Mouse (Mus musculus): ENCODE results near the gene Entpd1. TPM values are rescaled to one million over a fixed set of nuclear protein-coding genes. Genes with fewer than 3 reads are reported as not detected.
A peak's percentile ranks its signal among the peaks of the same experiment; 100 is the strongest.

Entpd1 gene
- polyA plus RNA-seq, 1 experiment from 2014 or later, result 11.6 TPM

DNA sequence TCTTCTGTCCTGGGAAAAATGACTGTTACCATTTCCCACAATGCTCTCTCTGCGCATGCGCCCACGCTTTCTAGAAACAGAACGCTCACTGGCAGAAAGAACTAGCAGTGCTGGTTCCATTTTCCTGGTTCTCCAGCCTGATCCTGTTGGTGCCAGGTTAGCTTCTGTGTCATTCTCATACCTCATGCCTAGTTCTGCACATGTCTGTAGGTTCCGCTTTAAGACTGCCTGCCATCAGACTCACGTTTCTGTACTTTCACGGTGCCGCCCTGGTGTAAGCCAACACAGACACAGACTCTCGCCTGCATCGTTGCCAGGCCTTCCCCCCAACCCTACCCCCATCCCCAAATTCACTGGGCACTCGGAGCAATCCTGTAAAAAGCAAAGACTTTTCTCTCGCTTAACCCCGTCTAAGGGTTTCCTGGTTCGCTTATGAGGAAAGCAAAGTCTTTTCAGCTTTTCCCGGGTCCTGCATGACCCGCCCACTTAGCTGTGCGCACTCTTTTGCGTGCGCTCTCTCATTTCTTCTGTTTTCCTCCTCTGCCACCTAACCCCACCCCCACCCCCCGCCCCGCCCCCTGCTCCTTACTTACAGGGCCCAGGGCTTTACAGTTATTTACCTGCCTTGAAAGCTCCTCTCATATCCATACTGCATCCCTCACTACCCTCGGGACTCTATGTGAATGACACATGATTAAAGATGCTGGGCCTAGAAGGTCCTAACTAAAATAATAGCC lies 150.0 kb downstream of the Entpd1 start:
- Histone ChIP-seq H3K36me3 (ENCODE audit: control insufficient read depth, insufficient read depth, low read length) (no peaks in the 10 kb centered on the region), H3K27me3 (ENCODE audit: control insufficient read depth, insufficient read depth, low read length) (peaks cover 38% of the 10 kb centered on the region), H3K4me1 (ENCODE audit: control insufficient read depth in 2 of 2, insufficient read depth in 2 of 2, low read length in 2 of 2) (no peaks in the 10 kb centered on the region), H3K4me3 (ENCODE audit: control insufficient read depth in 1 of 2, insufficient read depth in 1 of 2, low read depth in 1 of 2, low read length in 2 of 2) (peak overlapping the region; percentile 12 to 28), H3K9me3 (ENCODE audit: control insufficient read depth, low read length) (no peaks in the 10 kb centered on the region), H3K9ac (ENCODE audit: low read length) (peak overlapping the region; percentile 57; the same call in 1 of the 2 replicates), H3K4me2 (ENCODE audit: low read length) (peak overlapping the region; percentile 62), H3K27ac (replicated peaks in 1 of 2; ENCODE audit: control insufficient read depth in 1 of 2, insufficient read depth in 1 of 2, low read depth in 2 of 2, low read length in 2 of 2) (no peak overlapping the region)
- no peak for ATAC-seq (ENCODE audit: insufficient number of reproducible peaks, insufficient read depth, low FRiP score, low read depth)
- WGBS, result 29% methylated on average over 22 of the region's 22 CpGs

- Histone ChIP-seq H3K9me3 (ENCODE audit: control insufficient read depth, low read length) (no peaks in the 10 kb centered on the region), H3K36me3 (ENCODE audit: control insufficient read depth, insufficient read depth, low read length) (no peaks in the 10 kb centered on the region), H3K27ac (replicated peaks in 1 of 2; ENCODE audit: control insufficient read depth in 1 of 2, insufficient read depth in 1 of 2, low read depth in 2 of 2, low read length in 2 of 2) (no peak overlapping the region), H3K9ac (ENCODE audit: low read length) (no peak overlapping the region), H3K27me3 (ENCODE audit: control insufficient read depth, insufficient read depth, low read length) (peaks cover 29% of the 10 kb centered on the region), H3K4me3 (ENCODE audit: control insufficient read depth in 1 of 2, insufficient read depth in 1 of 2, low read depth in 1 of 2, low read length in 2 of 2) (no peak overlapping the region), H3K4me1 (ENCODE audit: control insufficient read depth in 2 of 2, insufficient read depth in 2 of 2, low read length in 2 of 2) (peaks cover 9 to 11% of the 10 kb centered on the region in 2 experiments), H3K4me2 (ENCODE audit: low read length) (no peak overlapping the region)
- no peak for ATAC-seq (ENCODE audit: insufficient number of reproducible peaks, insufficient read depth, low FRiP score, low read depth)
- 79% methylated on average over 2 of the region's 2 CpGs for WGBS
These were observed 155.0 kb downstream of the Entpd1 start for GRCm38 (mm10) chr19:40767189-40767588.

DNA sequence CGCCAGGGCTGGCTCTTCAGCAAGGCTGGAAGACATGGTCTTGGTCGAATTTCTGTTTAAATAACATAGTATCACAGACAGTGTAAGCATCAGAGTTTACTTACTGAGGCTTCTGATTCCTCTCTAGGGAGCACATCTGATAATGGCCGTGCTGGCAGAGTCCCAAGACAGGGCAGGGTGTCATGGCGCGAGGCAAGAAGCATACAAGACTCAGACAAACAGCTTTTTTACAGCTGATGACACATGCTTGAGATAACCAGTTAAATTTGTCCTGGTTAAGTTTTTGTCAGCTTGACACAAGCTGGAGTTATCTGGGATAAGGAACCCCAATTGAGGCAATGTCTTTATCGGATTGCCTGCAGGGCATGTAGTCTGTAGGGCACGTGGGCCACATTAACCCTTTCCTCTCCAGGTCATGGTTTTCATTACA lies 157.2 kb downstream of the Entpd1 start:
- Histone ChIP-seq H3K4me1 (ENCODE audit: control insufficient read depth in 2 of 2, insufficient read depth in 2 of 2, low read length in 2 of 2) (peaks cover 9 to 11% of the 10 kb centered on the region in 2 experiments), H3K4me2 (ENCODE audit: low read length) (peak overlapping the region; percentile 34), H3K9ac (ENCODE audit: low read length) (peak overlapping the region; percentile 25; the same call in 1 of the 2 replicates), H3K4me3 (ENCODE audit: control insufficient read depth in 1 of 2, insufficient read depth in 1 of 2, low read depth in 1 of 2, low read length in 2 of 2) (no peak overlapping the region), H3K27me3 (ENCODE audit: control insufficient read depth, insufficient read depth, low read length) (peaks cover 27% of the 10 kb centered on the region), H3K36me3 (ENCODE audit: control insufficient read depth, insufficient read depth, low read length) (no peaks in the 10 kb centered on the region), H3K27ac (replicated peaks in 1 of 2; ENCODE audit: control insufficient read depth in 1 of 2, insufficient read depth in 1 of 2, low read depth in 2 of 2, low read length in 2 of 2) (no peak overlapping the region), H3K9me3 (ENCODE audit: control insufficient read depth, low read length) (no peaks in the 10 kb centered on the region)
- 5% methylated on average over 7 of the region's 7 CpGs for WGBS
- ATAC-seq (ENCODE audit: insufficient number of reproducible peaks, insufficient read depth, low FRiP score, low read depth), result no peak

DNA sequence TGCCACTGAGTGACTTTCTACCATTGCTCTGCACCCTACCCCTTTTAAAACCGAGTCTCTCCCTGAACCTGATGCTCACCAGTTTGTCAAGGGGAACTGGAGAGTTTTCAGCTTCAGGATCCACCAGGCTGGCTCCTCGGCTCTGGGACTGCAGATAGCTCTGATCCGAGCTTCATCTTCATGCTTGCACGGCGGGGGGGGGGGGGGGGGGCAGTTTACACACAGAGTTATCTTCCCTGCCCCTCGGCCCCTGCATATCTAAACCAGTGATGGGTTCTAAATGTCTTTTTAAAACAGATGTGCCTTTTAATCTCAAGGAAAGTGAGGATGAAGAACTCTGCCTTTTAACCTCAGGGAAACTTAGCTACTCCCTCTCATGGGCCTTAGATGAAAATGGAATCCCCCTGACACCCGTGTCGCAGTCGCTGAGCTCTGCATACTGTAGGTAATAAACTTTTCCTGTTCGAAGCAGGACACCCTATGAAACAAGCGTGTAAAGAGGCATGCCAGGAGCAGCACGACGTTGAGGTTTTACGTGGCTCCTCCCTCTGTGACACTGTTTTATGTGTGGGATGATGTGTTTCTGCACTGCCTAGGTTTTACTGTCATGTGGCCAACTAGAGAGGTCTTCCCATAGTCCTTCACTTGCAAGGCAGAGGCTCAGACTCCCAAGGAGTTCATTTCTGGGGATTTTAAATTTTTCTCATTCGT lies 176.0 kb downstream of the Entpd1 start:
- no peak overlapping the region for H3K4me3 ChIP-seq (ENCODE audit: control insufficient read depth in 1 of 2, insufficient read depth in 1 of 2, low read depth in 1 of 2, low read length in 2 of 2)
- no peak overlapping the region for H3K4me2 ChIP-seq (ENCODE audit: low read length)
- no peak overlapping the region for H3K9ac ChIP-seq (ENCODE audit: low read length)
- no peaks in the 10 kb centered on the region for H3K9me3 ChIP-seq (ENCODE audit: control insufficient read depth, low read length)
- 63% methylated on average over 14 of the region's 15 CpGs for WGBS
- H3K36me3 ChIP-seq (ENCODE audit: control insufficient read depth, insufficient read depth, low read length), result no peaks in the 10 kb centered on the region
- no peak overlapping the region for H3K27ac ChIP-seq (replicated peaks in 1 of 2; ENCODE audit: control insufficient read depth in 1 of 2, insufficient read depth in 1 of 2, low read depth in 2 of 2, low read length in 2 of 2)
- no peak for ATAC-seq (ENCODE audit: insufficient number of reproducible peaks, insufficient read depth, low FRiP score, low read depth)
- H3K27me3 ChIP-seq (ENCODE audit: control insufficient read depth, insufficient read depth, low read length), result peaks cover 6% of the 10 kb centered on the region
- no peaks in the 10 kb centered on the region for H3K4me1 ChIP-seq (ENCODE audit: control insufficient read depth in 2 of 2, insufficient read depth in 2 of 2, low read length in 2 of 2)

DNA sequence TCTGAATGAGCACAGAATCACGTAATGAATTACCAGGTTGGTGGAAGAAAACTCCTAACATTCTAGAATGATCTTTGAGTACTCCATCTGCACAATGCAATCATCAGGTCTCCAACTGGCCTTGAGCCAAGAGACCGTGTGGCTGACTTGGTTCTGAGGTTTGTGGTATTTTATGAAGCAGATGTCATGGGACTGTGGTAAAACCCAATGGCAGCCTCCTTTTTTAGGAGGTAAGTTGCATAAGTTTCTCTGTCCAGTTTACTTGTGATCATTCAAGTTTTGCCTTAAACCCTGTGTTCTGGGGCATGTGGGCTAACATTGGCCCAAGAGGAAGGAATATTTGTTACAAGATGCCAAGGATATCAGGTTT lies 176.5 kb downstream of the Entpd1 start:
- Histone ChIP-seq H3K36me3 (ENCODE audit: control insufficient read depth, insufficient read depth, low read length) (no peaks in the 10 kb centered on the region), H3K4me2 (ENCODE audit: low read length) (no peak overlapping the region), H3K27ac (replicated peaks in 1 of 2; ENCODE audit: control insufficient read depth in 1 of 2, insufficient read depth in 1 of 2, low read depth in 2 of 2, low read length in 2 of 2) (no peak overlapping the region), H3K4me1 (ENCODE audit: control insufficient read depth in 2 of 2, insufficient read depth in 2 of 2, low read length in 2 of 2) (no peaks in the 10 kb centered on the region), H3K9ac (ENCODE audit: low read length) (no peak overlapping the region), H3K9me3 (ENCODE audit: control insufficient read depth, low read length) (no peaks in the 10 kb centered on the region), H3K4me3 (ENCODE audit: control insufficient read depth in 1 of 2, insufficient read depth in 1 of 2, low read depth in 1 of 2, low read length in 2 of 2) (no peak overlapping the region), H3K27me3 (ENCODE audit: control insufficient read depth, insufficient read depth, low read length) (peaks cover 6% of the 10 kb centered on the region)
- WGBS, result 76% methylated on average over 2 of the region's 2 CpGs
- ATAC-seq (ENCODE audit: insufficient number of reproducible peaks, insufficient read depth, low FRiP score, low read depth), result no peak

Other genes starting within 250 kb of the Entpd1 start
- 109 and 122 TPM in 2 replicates for gene Sorbs1, start 98.6 kb upstream of the Entpd1 start, polyA plus RNA-seq (2014; fragmentation: Nextera tagmentation; extraction: Ambion mirVana)
- 38.3 and 41.2 TPM in 2 replicates for gene Aldh18a1, start 23.9 kb upstream of the Entpd1 start, polyA plus RNA-seq (2014; fragmentation: Nextera tagmentation; extraction: Ambion mirVana)
- 10.3 and 10.7 TPM in 2 replicates for gene Tctn3, start 133 bp upstream of the Entpd1 start, polyA plus RNA-seq (2014; fragmentation: Nextera tagmentation; extraction: Ambion mirVana)
- 0.30 TPM in 1 of 2 replicates, not detected in the other for gene Cc2d2b, start 136.4 kb downstream of the Entpd1 start, polyA plus RNA-seq (2014; fragmentation: Nextera tagmentation; extraction: Ambion mirVana)
- gene Ccnj, start 218.9 kb downstream of the Entpd1 start, polyA plus RNA-seq (2014; fragmentation: Nextera tagmentation; extraction: Ambion mirVana), result 5.4 and 5.7 TPM in 2 replicates